Mouse (Mus musculus) kidney, postnatal 0 days (tissue): ENCODE data around the gene Kalrn. TPM values are rescaled to one million over a fixed set of nuclear protein-coding genes. Genes with fewer than 3 reads are reported as not detected.

Experiments
- ATAC-seq: fragments of 200-750 bp; cut with Nextera tagmentation; replicated peaks from 2 replicates; pipeline ENCODE4 v1.8.0; 2017; ENCODE audit warnings: low read depth, moderate number of reproducible peaks, moderate TSS enrichment, moderate library complexity; ENCODE audit not compliant: low FRiP score
- DNase-seq: peaks from one replicate; pipeline ENCODE4 v3.0.0-alpha.2; 2016; ENCODE audit warnings: low spot score
- H3K27ac ChIP-seq: fragments of 300-500 bp; sonication (generic); 2 replicates; pipeline ENCODE4 v1.5.1; 2014; ENCODE audit warnings: mild to moderate bottlenecking
- H3K27me3 ChIP-seq: fragments of 300-500 bp; sonication (generic); 2 replicates; pipeline ENCODE4 v1.6.1; 2014; ENCODE audit warnings: low read length, mixed read lengths; ENCODE audit not compliant: insufficient read depth
- H3K36me3 ChIP-seq: fragments of 300-500 bp; sonication (generic); 2 replicates; pipeline ENCODE4 v1.6.1; 2014; ENCODE audit warnings: low read length, mixed read lengths; ENCODE audit not compliant: insufficient read depth
- H3K4me1 ChIP-seq: fragments of 300-500 bp; sonication (generic); replicated peaks from 2 replicates; pipeline ENCODE4 v1.6.1; 2014; ENCODE audit warnings: antibody characterized with exemption, low read length, mixed read lengths; ENCODE audit not compliant: insufficient read depth
- H3K4me2 ChIP-seq: fragments of 300-500 bp; sonication (generic); 2 replicates; pipeline ENCODE4 v1.6.1; 2014; ENCODE audit warnings: mild to moderate bottlenecking, low read length, moderate library complexity, mixed read lengths
- H3K4me3 ChIP-seq: fragments of 300-500 bp; sonication (generic); replicated peaks from 2 replicates; pipeline ENCODE4 v1.5.1; 2014; ENCODE audit warnings: low read depth, low read length
- H3K9ac ChIP-seq: fragments of 300-500 bp; sonication (generic); 2 replicates; pipeline ENCODE4 v1.6.1; 2014; ENCODE audit warnings: low read depth, low read length
- H3K9me3 ChIP-seq: fragments of 300-500 bp; sonication (generic); replicated peaks from 2 replicates; pipeline ENCODE4 v1.6.1; 2016; ENCODE audit warnings: low read length, inconsistent platforms, mixed read lengths
- CTCF ChIP-seq: IDR thresholded peaks from 2 replicates; pipeline ENCODE4 v1.5.1; 2016; ENCODE audit warnings: antibody characterized with exemption, low read depth, mild to moderate bottlenecking, moderate library complexity
- WGBS: fragments of 180-500 bp; shearing (Covaris S2); extraction: QIAGEN DNeasy Blood & Tissue Kit; methylation state at CpG from one replicate; pipeline ENCODE4 v1.1.7; 2014; 5-methylcytosine and 5-hydroxymethylcytosine counted together
- polyA plus RNA-seq: library from polyadenylated mRNA; unstranded; fragments of >200 nt; fragmentation: Nextera tagmentation; extraction: Ambion mirVana; gene quantifications from 2 replicates; pipeline ENCODE4 v1.2.1, GENCODE M21; 2015

Gene Kalrn
- polyA plus RNA-seq, 1 experiment from 2014 or later: 20.0 TPM

DNA sequence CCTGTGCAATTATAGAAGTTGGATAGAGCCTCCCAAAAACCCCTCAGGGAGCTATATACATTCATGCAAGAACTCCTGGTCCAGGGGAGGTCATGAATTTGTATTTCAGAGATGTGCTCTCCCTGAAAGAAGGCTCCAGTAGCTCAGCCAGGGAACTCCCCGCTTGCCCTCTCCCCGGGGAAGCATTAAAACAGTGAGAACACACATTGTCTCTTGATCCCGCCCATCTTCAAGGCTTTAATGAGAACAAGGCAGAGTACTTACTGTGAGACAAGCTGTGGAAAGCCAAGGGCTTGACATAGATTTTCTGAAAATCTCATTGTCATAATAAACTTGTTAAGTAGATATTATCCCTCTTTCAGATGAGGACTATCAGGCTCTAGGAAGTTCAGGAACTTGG lies 155.4 kb downstream of the Kalrn start:
- no peak overlapping the region for H3K4me3 ChIP-seq
- H3K36me3 ChIP-seq: no peaks in the 10 kb centered on the region
- no peak overlapping the region for H3K4me2 ChIP-seq
- TF ChIP-seq CTCF: no peak
- 59% methylated on average over 3 of the region's 3 CpGs for WGBS
- H3K27ac ChIP-seq: no peak overlapping the region
- DNase-seq (no peak), ATAC-seq (no peak)
- peaks cover 15% of the 10 kb centered on the region for H3K4me1 ChIP-seq
- no peaks in the 10 kb centered on the region for H3K27me3 ChIP-seq
- H3K9ac ChIP-seq: no peak overlapping the region
- no peaks in the 10 kb centered on the region for H3K9me3 ChIP-seq

DNA sequence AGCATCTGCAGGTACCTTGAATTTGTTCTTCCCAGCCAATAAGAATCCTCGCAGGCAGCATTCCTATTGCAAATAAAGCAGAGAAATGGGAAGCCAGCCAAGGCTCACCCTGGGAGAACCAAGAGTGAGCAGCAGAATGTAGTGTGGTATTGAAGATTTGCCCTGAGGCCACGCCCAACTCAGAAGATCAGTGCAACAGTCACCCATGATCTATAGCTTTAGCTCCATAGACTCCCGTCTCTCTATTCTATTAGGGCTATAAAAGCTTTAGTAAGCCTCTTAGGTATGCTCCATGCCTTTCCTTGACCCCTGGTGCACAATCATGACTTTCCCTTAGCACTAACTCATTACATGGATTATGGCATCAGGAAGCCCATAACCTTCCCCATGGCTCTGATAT lies 155.9 kb downstream of the Kalrn start:
- no peak for DNase-seq
- 82% methylated on average over 3 of the region's 3 CpGs for WGBS
- Histone ChIP-seq H3K27me3 (no peaks in the 10 kb centered on the region), H3K27ac (no peak overlapping the region), H3K4me2 (no peak overlapping the region), H3K9ac (no peak overlapping the region), H3K9me3 (no peaks in the 10 kb centered on the region), H3K36me3 (no peaks in the 10 kb centered on the region), H3K4me1 (peaks cover 15% of the 10 kb centered on the region), H3K4me3 (no peak overlapping the region)
- no peak for TF ChIP-seq CTCF
- no peak for ATAC-seq

DNA sequence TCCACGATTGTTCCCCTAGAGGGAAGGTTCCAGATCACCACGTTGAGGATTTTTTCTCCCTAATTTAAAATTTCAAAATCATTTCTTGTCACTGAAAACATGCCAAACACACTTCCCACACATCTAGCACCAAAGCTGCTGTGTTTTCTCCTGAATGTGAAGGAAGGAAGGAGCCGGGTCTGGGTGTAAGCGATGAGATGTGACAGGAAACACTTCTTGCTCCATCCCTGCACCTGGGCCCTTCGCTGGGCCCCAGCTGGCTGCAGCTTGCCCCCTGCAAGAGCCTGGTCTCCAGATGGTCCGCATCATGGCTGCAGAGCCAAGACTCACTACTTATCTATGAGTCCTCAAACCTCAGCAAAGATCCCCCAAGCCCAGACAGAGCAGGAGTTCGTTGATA lies 158.8 kb downstream of the Kalrn start:
- no peak for TF ChIP-seq CTCF
- H3K27ac ChIP-seq: no peak overlapping the region
- no peak for ATAC-seq
- 41% methylated on average over 7 of the region's 7 CpGs for WGBS
- H3K4me2 ChIP-seq: no peak overlapping the region
- H3K9ac ChIP-seq: no peak overlapping the region
- no peak overlapping the region for H3K4me3 ChIP-seq
- H3K9me3 ChIP-seq: no peaks in the 10 kb centered on the region
- no peaks in the 10 kb centered on the region for H3K36me3 ChIP-seq
- no peak for DNase-seq
- no peaks in the 10 kb centered on the region for H3K27me3 ChIP-seq
- H3K4me1 ChIP-seq: peaks cover 15% of the 10 kb centered on the region

DNA sequence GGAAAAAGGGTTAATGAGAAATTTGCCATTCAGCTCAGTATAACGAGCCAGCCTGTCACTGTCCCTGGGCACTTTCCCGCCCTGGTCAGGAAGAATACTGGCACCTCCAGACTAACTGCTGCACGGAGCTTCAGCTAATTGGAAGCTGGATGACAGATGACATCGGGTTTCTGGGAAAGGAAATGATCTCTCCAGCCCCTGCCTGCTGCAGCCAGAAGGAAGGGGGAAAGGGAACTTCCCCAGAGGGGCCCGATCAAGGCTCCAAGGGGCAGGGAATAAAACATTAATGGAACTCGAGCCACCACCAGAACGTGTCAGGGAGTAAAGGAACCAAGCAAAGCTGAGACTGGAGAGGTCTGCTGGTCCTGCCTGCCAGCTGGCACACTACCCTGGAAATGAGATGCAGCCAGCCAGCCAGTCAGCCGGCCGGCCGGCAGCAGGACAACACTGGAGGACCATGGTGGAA lies 159.4 kb downstream of the Kalrn start:
- Histone ChIP-seq H3K4me2 (peak overlapping the region; percentile 30), H3K9ac (no peak overlapping the region)
- no peak for ATAC-seq

DNA sequence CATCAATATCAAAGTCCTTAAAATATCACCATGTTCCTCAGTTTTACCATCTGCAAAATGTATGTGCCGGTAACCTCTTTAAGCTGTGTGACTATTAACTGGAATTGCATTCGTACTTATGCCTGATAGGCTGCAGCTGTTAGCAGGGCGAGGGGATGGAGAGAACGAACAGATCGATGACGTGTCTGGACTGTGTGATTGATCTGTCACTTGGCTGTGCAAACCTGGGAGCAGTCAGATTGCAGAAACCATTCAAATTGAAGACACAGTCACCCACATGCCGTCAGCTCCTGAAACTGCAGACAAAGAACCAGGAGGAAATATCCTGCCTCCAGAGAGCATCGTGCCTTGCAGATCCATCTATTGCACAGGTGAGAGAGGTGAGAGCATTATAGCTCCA lies 166.3 kb downstream of the Kalrn start:
- no peak for ATAC-seq
- no peaks in the 10 kb centered on the region for H3K9me3 ChIP-seq
- no peaks in the 10 kb centered on the region for H3K27me3 ChIP-seq
- H3K4me3 ChIP-seq: no peak overlapping the region
- no peak overlapping the region for H3K27ac ChIP-seq
- TF ChIP-seq CTCF: no peak
- H3K36me3 ChIP-seq: no peaks in the 10 kb centered on the region
- H3K9ac ChIP-seq: no peak overlapping the region
- WGBS: 85% methylated on average over 8 of the region's 8 CpGs
- H3K4me1 ChIP-seq: no peaks in the 10 kb centered on the region
- no peak for DNase-seq
- H3K4me2 ChIP-seq: no peak overlapping the region

More for the DNA sequence above, 159.4 kb downstream of the Kalrn start:
- Histone ChIP-seq H3K27me3 (no peaks in the 10 kb centered on the region), H3K27ac (0 out of 2 replicates have a peak overlapping the region, but pooled peaks have one; percentile 22), H3K36me3 (no peaks in the 10 kb centered on the region), H3K4me1 (peaks cover 15% of the 10 kb centered on the region), H3K9me3 (no peaks in the 10 kb centered on the region), H3K4me3 (no peak overlapping the region; the same call in 1 of the 2 replicates)
- 11% methylated on average over 10 of the region's 10 CpGs for WGBS
- peak; percentile 72 for DNase-seq
- TF ChIP-seq CTCF: no peak

DNA sequence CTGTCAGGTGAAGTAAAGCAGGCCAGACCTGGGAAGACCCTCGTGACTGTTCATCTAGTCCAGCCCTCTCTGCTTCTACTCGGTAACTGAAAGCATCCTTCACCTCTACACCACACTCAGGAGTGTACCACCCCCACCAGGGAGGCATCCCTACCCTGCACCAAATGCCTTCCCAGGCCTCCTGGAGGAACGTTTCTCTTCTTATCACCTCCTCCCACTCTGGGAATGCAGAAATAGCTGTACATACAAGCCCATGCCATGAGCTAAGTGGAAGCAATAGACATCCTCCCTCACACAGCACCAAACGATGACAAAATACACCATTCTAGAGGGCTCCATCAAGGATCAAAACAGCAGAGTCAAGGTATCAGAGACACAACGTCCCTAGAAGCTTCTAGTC lies 168.2 kb downstream of the Kalrn start:
- Histone ChIP-seq H3K9me3 (no peaks in the 10 kb centered on the region), H3K27ac (no peak overlapping the region), H3K36me3 (no peaks in the 10 kb centered on the region), H3K27me3 (no peaks in the 10 kb centered on the region), H3K9ac (no peak overlapping the region), H3K4me2 (no peak overlapping the region), H3K4me1 (no peaks in the 10 kb centered on the region), H3K4me3 (no peak overlapping the region)
- WGBS: 57% methylated on average over 5 of the region's 5 CpGs
- DNase-seq (no peak), ATAC-seq (no peak)
- TF ChIP-seq CTCF: no peak

DNA sequence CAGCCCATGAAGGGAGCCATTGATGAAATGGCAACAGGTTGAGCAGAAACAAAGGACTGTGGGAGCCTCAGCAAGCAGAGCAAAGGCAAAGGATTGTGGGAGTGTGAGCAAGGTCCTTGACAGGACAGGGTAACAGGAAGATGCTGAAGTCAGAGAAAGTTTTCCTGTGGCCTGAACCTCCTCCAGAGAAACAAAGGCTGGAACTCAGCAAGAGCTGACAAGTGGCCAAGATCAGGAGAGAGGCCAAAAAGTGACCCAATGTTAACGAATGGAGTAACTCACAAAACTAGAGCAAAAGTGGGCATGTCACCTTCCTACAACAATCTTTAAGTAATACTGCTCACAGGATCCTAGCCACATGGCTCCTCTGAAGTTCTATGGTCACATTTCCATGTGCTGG lies 172.1 kb downstream of the Kalrn start:
- Histone ChIP-seq H3K4me3 (no peak overlapping the region), H3K36me3 (no peaks in the 10 kb centered on the region), H3K9me3 (no peaks in the 10 kb centered on the region), H3K27ac (no peak overlapping the region), H3K4me1 (no peaks in the 10 kb centered on the region), H3K9ac (no peak overlapping the region), H3K27me3 (no peaks in the 10 kb centered on the region), H3K4me2 (no peak overlapping the region)
- TF ChIP-seq CTCF: no peak
- ATAC-seq (no peak), DNase-seq (no peak)
- 46% methylated on average over 1 of the region's 1 CpGs for WGBS
